Mouse (Mus musculus) layer of hippocampus, postnatal 36 days (tissue): ENCODE results near the gene Plaa. TPM values are rescaled to one million over a fixed set of nuclear protein-coding genes. Genes with fewer than 3 reads are reported as not detected.
"Not testable (repeated sequence)": the region's sequence is repeated elsewhere in the genome, so short reads cannot be mapped to it uniquely, and the experiment has no call there.

Experiments used
- DNase-seq, 2 experiments: peaks; one replicate each; pipeline ENCODE4 v3.0.0; 2022
- total RNA-seq, 2 experiments: library from RNA; stranded (reverse); gene quantifications; 2 replicates each; pipeline ENCODE4 v1.2.3; 2021

Plaa gene
- 10 to 100 TPM; 46.1 to 46.8 TPM for total RNA-seq

DNA sequence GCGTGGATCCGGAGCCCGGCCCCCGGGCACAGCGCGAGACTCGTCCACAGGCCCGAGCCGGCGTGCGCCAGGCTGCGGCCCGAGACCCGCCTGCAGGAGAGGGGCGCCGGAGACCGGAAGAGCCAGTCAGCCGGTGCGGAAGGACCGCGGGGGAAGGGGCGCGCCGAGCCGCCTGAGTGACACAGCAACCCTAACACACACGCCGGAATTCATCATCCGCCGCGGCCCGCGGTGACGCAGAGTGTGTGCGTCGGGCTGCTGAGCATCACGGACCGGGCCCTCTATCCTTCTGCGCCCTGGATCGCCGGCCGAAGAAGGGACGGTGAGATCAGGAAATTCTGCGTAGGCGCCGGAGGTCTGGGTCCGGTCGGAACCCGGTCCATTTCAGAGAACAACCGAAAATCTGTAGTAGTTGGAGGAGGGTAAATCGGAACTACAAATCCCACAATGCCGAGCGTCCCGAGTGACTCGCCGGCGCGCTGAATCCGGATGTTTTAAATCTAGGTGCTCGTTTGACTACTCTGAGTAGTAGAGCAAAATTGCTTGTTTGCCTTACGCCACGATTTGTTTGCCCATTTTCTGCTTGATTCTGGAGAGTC, at the start of gene Plaa:
Gene Plaa (minus strand): TSS at position 214 of the 599 bp plus-strand sequence.
- DNase-seq: peak; percentile 94 to 95

GRCm38 (mm10) chr4:94650426-94651175, 47.6 kb upstream of the Plaa start:
- DNase-seq: not testable (repeated sequence)

GRCm38 (mm10) chr4:94649920-94650319, 46.9 kb upstream of the Plaa start, which contains the start of gene Lrrc19:
Gene Lrrc19, minus strand, starts transcription at chr4:94650144.
- no peak for DNase-seq

DNA sequence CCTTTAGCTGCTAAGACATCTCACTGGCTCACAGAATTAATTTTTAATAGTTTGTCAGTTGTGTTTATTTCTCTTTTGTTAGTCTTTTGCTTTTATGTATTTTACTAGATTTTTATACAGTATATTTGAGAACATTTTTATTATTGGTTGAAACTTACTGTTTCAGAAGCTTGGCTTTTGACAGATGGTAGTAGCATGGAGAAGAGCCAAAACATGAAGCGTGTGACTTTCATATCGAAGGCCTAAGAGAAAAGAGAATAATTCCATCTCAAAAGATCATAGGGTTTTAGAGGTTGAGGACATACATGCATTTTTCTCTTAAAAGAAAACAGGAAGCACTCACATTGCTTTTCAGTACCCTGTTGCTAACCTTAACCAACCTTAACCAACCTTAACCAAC, 40.1 kb upstream of the Plaa start:
- DNase-seq: no peak

- no peak for DNase-seq
Measured at GRCm38 (mm10) chr4:94620077-94620476, 17.0 kb upstream of the Plaa start.

GRCm38 (mm10) chr4:94614627-94615006, 11.6 kb upstream of the Plaa start:
- DNase-seq: no peak

- peak; percentile 91 to 93 for DNase-seq
Measured at GRCm38 (mm10) chr4:94613972-94614626, 11.1 kb upstream of the Plaa start, which contains the start of gene Ift74. Gene Ift74, plus strand, starts transcription at chr4:94614491.

DNA sequence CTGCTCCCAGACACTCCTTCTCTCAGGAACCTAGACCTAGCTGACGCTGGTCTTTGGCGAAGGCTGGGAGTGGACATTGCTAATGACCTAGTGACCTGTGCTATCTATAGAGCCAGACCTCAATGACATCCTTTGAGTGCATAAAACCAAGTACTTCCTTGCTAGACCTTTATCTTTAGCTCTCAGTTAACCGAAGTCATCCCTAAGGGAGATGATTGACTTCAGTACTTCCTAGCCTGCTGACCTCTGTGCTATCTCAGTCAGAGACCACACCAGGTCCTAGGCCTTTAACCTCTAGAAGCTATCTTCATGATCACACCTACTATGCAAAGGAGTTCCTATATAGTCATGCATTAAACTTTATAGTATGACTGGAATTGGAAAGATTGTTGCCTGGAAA, 7.3 kb upstream of the Plaa start:
- DNase-seq: no peak

GRCm38 (mm10) chr4:94605591-94605990, 2.5 kb upstream of the Plaa start:
- DNase-seq: no peak

DNA sequence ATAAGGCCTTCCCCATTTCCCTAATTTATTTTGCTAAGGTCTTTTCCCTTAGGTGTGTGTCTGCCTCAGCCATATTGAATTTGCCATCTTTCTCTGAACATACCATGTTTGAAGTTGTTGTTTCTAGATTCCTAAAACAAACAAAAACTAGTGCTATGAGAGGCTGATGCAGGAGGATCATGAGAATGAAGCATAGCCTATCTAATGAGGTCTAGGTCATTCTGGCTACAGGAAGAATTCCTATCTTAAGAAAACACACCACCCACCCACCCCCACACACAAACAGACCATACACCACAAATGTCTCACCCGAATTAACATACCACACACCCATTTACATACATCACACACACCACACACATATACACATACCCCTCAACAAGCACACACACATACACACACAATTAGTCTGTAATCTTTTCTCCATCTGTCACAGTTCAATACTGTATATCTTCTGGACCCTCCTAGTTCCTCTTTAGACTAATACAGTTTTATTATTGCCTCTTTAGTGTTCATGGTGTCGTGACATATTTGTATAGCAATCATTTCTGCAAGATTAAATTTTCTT, 1.5 kb upstream of the Plaa start:
- no peak for DNase-seq

DNA sequence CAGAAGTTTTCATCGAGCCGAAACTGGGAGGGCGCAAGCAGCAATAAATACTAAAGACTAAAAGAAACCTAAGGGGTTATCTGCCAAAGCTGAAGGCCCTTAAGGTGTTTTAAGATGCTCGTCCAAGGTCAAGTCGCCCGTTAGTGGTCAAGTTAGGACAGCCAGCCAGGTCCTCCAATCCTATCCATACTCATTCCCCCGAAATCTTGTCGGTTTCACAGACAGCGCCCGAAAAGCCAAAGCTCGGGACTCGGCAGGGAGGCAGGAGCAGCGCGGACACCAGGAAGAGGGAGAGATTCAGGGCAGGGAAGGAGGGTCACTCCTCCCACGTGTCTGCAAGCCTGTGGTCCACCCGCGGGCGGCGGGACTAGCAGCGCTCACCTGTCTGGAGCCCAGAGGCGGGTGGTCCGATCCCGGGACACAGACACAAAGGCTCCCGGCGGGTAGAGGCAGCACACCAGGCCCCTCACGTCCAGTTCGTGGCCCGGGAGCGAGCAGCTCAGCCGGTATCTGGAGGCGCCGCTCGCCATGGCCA, 481 bp downstream of the Plaa start:
- no peak for DNase-seq

DNA sequence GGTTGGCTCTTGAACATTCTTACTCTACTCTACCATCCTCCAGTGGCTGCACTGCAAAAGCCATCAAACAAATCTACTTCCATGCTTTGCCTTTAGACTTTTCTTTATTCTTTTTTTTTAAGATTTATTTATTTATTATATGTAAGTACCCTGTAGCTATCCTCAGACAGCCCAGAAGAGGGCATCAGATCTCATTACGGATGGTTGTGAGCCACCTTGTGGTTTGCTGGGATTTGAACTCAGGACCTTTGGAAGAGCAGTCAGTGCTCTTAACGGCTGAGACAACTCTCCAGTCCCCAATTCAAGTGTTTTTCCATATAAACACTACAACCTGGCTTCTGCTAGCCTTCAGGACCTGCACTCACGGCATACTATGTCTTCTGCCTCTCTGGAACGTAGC, 1.6 kb downstream of the Plaa start:
- no peak for DNase-seq

GRCm38 (mm10) chr4:94592709-94593108, 10.3 kb downstream of the Plaa start:
- no peak for DNase-seq

DNA sequence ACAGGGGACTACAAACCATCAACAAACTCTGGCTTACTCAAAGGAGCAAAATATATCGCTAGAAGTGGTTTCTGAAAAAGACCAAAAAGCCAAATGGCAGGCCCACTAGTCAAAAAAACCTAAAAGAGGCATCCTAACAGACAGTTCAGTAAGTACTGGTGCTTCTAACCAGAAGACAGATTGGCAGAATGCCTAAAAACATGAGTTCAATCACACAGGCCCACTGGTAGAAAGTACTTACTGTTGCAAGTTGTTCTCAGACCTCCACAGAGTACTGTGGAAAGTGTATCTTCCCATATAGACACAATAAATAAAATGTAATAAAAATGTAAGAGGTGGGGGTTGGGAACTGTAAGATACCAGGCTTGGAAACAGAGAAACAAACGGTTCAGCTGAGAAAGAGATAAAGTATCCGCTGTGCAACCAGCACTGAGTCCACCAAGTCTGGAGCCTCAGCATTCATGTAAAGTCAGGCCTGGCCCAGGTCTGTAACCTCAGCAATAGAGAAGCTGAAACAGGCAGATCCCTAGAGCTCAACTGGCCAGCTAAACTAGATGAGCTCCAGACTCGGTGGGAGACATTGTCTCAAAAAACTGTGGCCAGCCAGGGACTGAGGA, 11.2 kb downstream of the Plaa start:
- DNase-seq: no peak

- DNase-seq: no peak
Measured at GRCm38 (mm10) chr4:94572677-94573076, 30.4 kb downstream of the Plaa start.

DNA sequence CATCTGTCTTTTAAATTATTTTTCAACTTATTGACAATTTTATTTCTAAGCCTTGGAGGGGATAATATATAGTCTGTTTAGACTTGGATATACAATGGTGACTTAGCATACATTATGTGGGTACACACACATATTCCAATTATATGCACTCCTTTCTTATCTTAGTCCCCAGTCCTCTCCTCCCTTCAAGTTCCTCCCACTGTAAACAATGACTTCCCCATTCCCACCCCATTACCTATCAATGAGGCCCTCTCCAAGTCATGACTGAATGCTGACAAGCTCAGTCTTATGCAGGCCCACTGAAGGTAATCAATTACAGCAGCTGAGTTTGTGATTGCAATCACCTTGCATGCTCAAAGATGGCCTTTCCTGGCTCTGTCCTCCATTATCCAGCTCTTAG, 38.7 kb downstream of the Plaa start:
- DNase-seq: no peak

- no peak for DNase-seq
Measured at GRCm38 (mm10) chr4:94561954-94562648, 40.9 kb downstream of the Plaa start.

DNA sequence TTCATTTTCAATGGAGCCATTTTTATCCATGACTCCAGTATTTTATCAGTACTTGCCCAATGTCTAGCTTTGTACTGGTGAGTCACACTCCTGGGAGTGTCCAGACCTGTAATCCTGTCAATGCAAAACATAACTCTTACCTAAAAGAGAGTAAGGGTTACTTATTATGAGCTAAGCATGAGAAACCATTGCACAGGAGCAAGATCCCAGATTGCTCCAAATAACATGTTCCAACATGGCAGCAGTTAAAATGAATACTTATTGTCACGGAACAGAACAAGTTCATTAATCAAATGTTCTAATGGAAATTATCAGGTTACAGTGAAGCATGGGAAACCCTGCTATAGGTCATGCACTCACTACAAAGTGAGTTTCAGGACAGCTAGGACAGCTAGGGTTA, 42.7 kb downstream of the Plaa start:
- no peak for DNase-seq

- DNase-seq: no peak
Measured at GRCm38 (mm10) chr4:94559266-94559665, 43.8 kb downstream of the Plaa start.

- DNase-seq: no peak
Measured at GRCm38 (mm10) chr4:94557145-94557544, 45.9 kb downstream of the Plaa start.

- peak; percentile 92 to 93 for DNase-seq
Measured at GRCm38 (mm10) chr4:94556265-94557054, 46.6 kb downstream of the Plaa start, which contains the start of the genes Gm10306 and Caap1. Gene Gm10306, plus strand, starts transcription at chr4:94556546. Gene Caap1, minus strand, starts transcription at chr4:94556796.
